Mouse (Mus musculus) bone marrow macrophage, adult 2 months (primary cell): ENCODE results near the gene Zfp275. TPM values are rescaled to one million over a fixed set of nuclear protein-coding genes. Genes with fewer than 3 reads are reported as not detected.
"Not testable (repeated sequence)": the region's sequence is repeated elsewhere in the genome, so short reads cannot be mapped to it uniquely, and the experiment has no call there.

Experiments
- H3K27ac ChIP-seq: 2 replicates; pipeline ENCODE4 v1.5.1; 2012; ENCODE audit warnings: low read depth, low read length; ENCODE audit not compliant: insufficient read depth
- H3K4me1 ChIP-seq: 2 replicates; pipeline ENCODE4 v1.6.1; 2012; ENCODE audit warnings: low read length; ENCODE audit not compliant: control insufficient read depth, insufficient read depth
- H3K4me3 ChIP-seq: 2 replicates; pipeline ENCODE4 v1.5.1; 2012; ENCODE audit warnings: mild to moderate bottlenecking, low read length, moderate library complexity; ENCODE audit not compliant: insufficient read depth
- CTCF ChIP-seq: IDR thresholded peaks from 2 replicates; pipeline ENCODE4 v1.5.1; 2012; ENCODE audit warnings: low read depth, mild to moderate bottlenecking, low read length, moderate library complexity
- POLR2A ChIP-seq: IDR thresholded peaks from 2 replicates; pipeline ENCODE4 v1.6.1; 2012; ENCODE audit warnings: mild to moderate bottlenecking, low read depth, low read length, borderline replicate concordance
- polyA plus RNA-seq: library from polyadenylated mRNA; stranded (reverse); fragments of >200 nt; gene quantifications from 2 replicates; pipeline ENCODE4 v1.2.4, GENCODE M21; 2012; ENCODE audit not compliant: missing spikeins, insufficient read depth, insufficient read length

Gene Zfp275
- polyA plus RNA-seq, 1 experiment = 8.3 TPM

GRCm38 (mm10) chrX:73343802-73344201 lies 1.4 kb downstream of the Zfp275 start:
- Histone ChIP-seq H3K27ac (no peak overlapping the region), H3K4me3 (no peak overlapping the region), H3K4me1 (peaks cover 6% of the 10 kb centered on the region; the same call in 1 of the 2 replicates)
- no peak for TF ChIP-seq CTCF
- no peak for TF ChIP-seq POLR2A

GRCm38 (mm10) chrX:73344346-73344745 lies 1.9 kb downstream of the Zfp275 start:
- Histone ChIP-seq H3K4me1 (peaks cover 6% of the 10 kb centered on the region; the same call in 1 of the 2 replicates), H3K4me3 (no peak overlapping the region), H3K27ac (no peak overlapping the region)
- no peak for TF ChIP-seq POLR2A
- TF ChIP-seq CTCF = no peak

DNA sequence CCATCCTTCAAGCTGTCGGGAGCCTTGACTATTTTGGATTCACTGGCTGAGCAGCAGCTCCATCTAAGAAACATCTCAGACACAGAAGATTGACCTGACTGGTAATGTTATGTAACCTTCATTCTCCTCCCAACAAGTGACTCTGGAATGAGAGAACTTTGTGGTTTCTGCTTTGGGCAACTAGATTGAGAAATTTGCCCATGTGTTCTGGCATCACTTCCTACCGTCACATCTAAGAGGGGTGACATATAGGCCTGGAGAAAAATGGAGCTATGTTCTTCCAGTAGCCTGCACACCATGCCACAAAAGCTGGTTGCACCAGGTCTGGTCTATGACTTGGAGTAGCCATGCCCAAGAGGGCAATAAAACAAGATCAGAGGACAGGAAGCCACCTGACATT lies 13.7 kb downstream of the Zfp275 start:
- peak overlapping the region; percentile 53 for H3K27ac ChIP-seq
- peaks cover 39% of the 10 kb centered on the region for H3K4me1 ChIP-seq
- no peak for TF ChIP-seq POLR2A
- no peak for TF ChIP-seq CTCF
- no peak overlapping the region for H3K4me3 ChIP-seq

- Histone ChIP-seq H3K4me1 (peaks cover 39% of the 10 kb centered on the region), H3K4me3 (no peak overlapping the region), H3K27ac (peak overlapping the region; percentile 23)
- TF ChIP-seq POLR2A (no peak), CTCF (no peak)
These were observed 14.3 kb downstream of the Zfp275 start for GRCm38 (mm10) chrX:73356719-73357118.

- Histone ChIP-seq H3K4me3 (no peak overlapping the region), H3K4me1 (peaks cover 20% of the 10 kb centered on the region), H3K27ac (no peak overlapping the region)
- no peak for TF ChIP-seq CTCF
- TF ChIP-seq POLR2A = no peak
These were observed 20.9 kb downstream of the Zfp275 start for GRCm38 (mm10) chrX:73363291-73363690.

DNA sequence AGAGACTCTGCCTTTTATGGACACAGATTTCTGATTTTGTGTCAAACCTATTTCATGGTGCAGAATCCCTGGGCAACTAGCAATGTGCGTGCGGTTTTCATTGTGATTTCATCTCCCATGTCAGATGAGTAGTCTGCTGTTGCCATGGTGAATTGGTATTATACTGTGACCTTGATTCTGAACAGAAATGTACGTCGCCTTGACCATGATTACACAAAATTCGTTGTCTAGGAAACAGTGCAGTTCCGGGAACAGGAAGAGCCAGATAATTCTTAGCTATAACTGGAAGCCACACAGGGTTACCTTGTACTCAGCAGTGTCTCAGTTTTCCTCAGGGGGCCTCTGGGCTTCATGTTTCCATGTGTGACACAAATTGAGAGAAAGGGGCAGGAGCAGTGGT lies 42.0 kb downstream of the Zfp275 start:
- H3K27ac ChIP-seq = no peak overlapping the region
- no peak overlapping the region for H3K4me3 ChIP-seq
- TF ChIP-seq POLR2A (no peak), CTCF (no peak)
- H3K4me1 ChIP-seq = no peaks in the 10 kb centered on the region

- no peak overlapping the region for H3K27ac ChIP-seq
- no peaks in the 10 kb centered on the region for H3K4me1 ChIP-seq
- no peak for TF ChIP-seq POLR2A
- no peak for TF ChIP-seq CTCF
- no peak overlapping the region for H3K4me3 ChIP-seq
These were observed 42.5 kb downstream of the Zfp275 start for GRCm38 (mm10) chrX:73384924-73385323.

DNA sequence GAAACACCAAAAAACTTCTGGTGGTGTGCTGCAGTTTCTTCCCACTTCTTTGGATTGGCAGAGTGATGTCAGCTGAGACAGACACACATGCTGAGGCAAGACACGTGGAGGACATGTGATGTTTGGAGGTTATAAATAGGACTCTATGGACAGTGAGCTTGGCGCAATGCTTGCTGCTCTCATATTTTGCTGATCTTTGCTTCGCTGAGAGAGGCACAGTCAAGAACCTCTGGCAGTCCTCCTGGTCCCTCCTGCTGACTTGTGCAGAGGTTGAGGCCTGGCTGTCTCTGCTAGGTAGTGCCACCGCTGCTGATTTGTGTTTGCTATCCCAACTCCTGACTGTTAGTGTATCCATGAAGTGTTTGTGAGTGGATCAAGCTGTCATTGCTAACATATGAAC lies 49.1 kb downstream of the Zfp275 start:
- Histone ChIP-seq H3K4me3 (no peak overlapping the region), H3K4me1 (no peaks in the 10 kb centered on the region), H3K27ac (no peak overlapping the region)
- TF ChIP-seq CTCF (no peak), POLR2A (no peak)

- TF ChIP-seq POLR2A (no peak), CTCF (no peak)
- no peak overlapping the region for H3K27ac ChIP-seq
- no peak overlapping the region for H3K4me3 ChIP-seq
- H3K4me1 ChIP-seq = no peaks in the 10 kb centered on the region
These were observed 54.0 kb downstream of the Zfp275 start for GRCm38 (mm10) chrX:73396446-73396845.

DNA sequence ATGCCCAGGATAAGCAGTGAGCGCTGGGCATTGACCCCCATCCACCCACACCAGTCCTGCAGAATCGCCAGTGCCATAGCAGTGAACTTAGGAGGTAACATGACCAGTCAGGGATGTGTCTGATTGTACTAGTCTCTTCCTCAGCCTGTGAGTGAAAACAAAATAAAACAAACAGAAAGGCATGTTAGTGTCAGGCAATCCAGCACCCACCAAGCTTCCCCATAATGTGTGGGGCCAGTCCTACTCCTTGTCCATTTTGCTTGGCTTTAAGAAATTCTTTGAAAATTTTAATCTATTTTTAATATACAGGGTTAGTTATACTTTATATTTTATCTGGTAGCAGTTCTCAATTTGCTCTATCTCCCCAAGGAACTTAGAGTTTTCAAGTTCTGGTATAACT lies 56.2 kb downstream of the Zfp275 start, which contains the start of gene Gm18336:
Gene Gm18336 (minus strand): TSS at position 101 of the 400 bp plus-strand sequence.
- H3K4me1 ChIP-seq, H3K4me3 ChIP-seq, H3K27ac ChIP-seq: not testable (repeated sequence)

GRCm38 (mm10) chrX:73400951-73401350 lies 58.5 kb downstream of the Zfp275 start:
- no peak for TF ChIP-seq POLR2A
- no peak for TF ChIP-seq CTCF
- no peaks in the 10 kb centered on the region for H3K4me1 ChIP-seq
- no peak overlapping the region for H3K4me3 ChIP-seq
- no peak overlapping the region for H3K27ac ChIP-seq

- no peak overlapping the region for H3K27ac ChIP-seq
- H3K4me3 ChIP-seq = no peak overlapping the region
- no peaks in the 10 kb centered on the region for H3K4me1 ChIP-seq
- TF ChIP-seq POLR2A (no peak), CTCF (no peak)
These were observed 59.2 kb downstream of the Zfp275 start for GRCm38 (mm10) chrX:73401616-73402015.

Other genes starting within 250 kb of the Zfp275 start
- gene Xlr3a, start 245.5 kb upstream of the Zfp275 start, polyA plus RNA-seq = 0.16 TPM in 1 of 2 replicates, not detected in the other
- gene Gm14685, start 225.6 kb upstream of the Zfp275 start, polyA plus RNA-seq = not detected in 2 replicates
- gene Xlr5b, start 193.8 kb upstream of the Zfp275 start, polyA plus RNA-seq = not detected in 2 replicates
- not detected in 2 replicates for gene DXBay18, start 193.2 kb upstream of the Zfp275 start, polyA plus RNA-seq
- gene Spin2d, start 165.6 kb upstream of the Zfp275 start, polyA plus RNA-seq = not detected in 2 replicates
- 6.2 and 6.9 TPM in 2 replicates for gene Xlr3b, start 150.4 kb upstream of the Zfp275 start, polyA plus RNA-seq
- 6.6 and 11.4 TPM in 2 replicates for gene Xlr4b, start 128.3 kb upstream of the Zfp275 start, polyA plus RNA-seq
- 5.2 and 6.0 TPM in 2 replicates for gene F8a, start 114.3 kb upstream of the Zfp275 start, polyA plus RNA-seq
- 3.6 and 7.3 TPM in 2 replicates for gene Xlr4c, start 99.5 kb upstream of the Zfp275 start, polyA plus RNA-seq
- gene Xlr3c, start 77.2 kb upstream of the Zfp275 start, polyA plus RNA-seq = not detected in 2 replicates
- not detected in 2 replicates for gene Xlr5a, start 49.6 kb upstream of the Zfp275 start, polyA plus RNA-seq
- not detected in 2 replicates for gene Xlr5c, start 49.6 kb upstream of the Zfp275 start, polyA plus RNA-seq
- not detected in 2 replicates for gene Gm45015, start 5.8 kb upstream of the Zfp275 start, polyA plus RNA-seq
- not detected in 2 replicates for gene Gm18336, start 56.1 kb downstream of the Zfp275 start, polyA plus RNA-seq
- not detected in 2 replicates for gene Zfp92, start 68.5 kb downstream of the Zfp275 start, polyA plus RNA-seq
- gene Trex2, start 92.7 kb downstream of the Zfp275 start, polyA plus RNA-seq = not detected in 2 replicates
- gene Haus7, start 116.4 kb downstream of the Zfp275 start, polyA plus RNA-seq = 9.0 and 9.3 TPM in 2 replicates
- 21.9 and 25.5 TPM in 2 replicates for gene Bgn, start 141.0 kb downstream of the Zfp275 start, polyA plus RNA-seq
- gene Atp2b3, start 160.5 kb downstream of the Zfp275 start, polyA plus RNA-seq = not detected in 2 replicates